Mouse (Mus musculus) lung, postnatal 0 days (tissue): ENCODE measurements around the gene Slc25a22.

Experiments
- CTCF ChIP-seq: IDR thresholded peaks from 2 replicates; pipeline ENCODE4 v1.5.1; 2016; ENCODE audit warnings: antibody characterized with exemption, mild to moderate bottlenecking
- EP300 ChIP-seq: IDR thresholded peaks from 2 replicates; pipeline ENCODE4 v1.6.1; 2016; ENCODE audit warnings: antibody characterized with exemption, mild to moderate bottlenecking, control low read depth

- TF ChIP-seq EP300 = no peak
- TF ChIP-seq CTCF = no peak
Measured at GRCm38 (mm10) chr7:141459301-141459711, 21.6 kb upstream of the Slc25a22 start.
